Mouse (Mus musculus) CH12F3 (cell line): Measurements from ENCODE around the gene Naa80.

Experiments used
- in situ Hi-C: fragments of 300-500 bp; cut with MboI; formaldehyde crosslinking; loops from 2 replicates; pipeline ENCODE4 v1.14.3; 2020; ENCODE audit warnings: low sequenced_read_pairs

Naa80 gene

GRCm38 (mm10) chr9:107578587-107578986 lies at the start of gene Naa80:
Gene Naa80, plus strand, starts transcription at chr9:107578887.
- in situ Hi-C loops, result no loop called here

GRCm38 (mm10) chr9:107533791-107534407 lies 44.8 kb upstream of the Naa80 start, which contains the start of gene Tmem115:
Gene Tmem115, plus strand, starts transcription at chr9:107533945.
- in situ Hi-C loops, result no loop called here

GRCm38 (mm10) chr9:107534408-107535202 lies 44.1 kb upstream of the Naa80 start:
- in situ Hi-C loops, result no loop called here

- in situ Hi-C loops, result no loop called here
Observed at GRCm38 (mm10) chr9:107538231-107538630, 40.5 kb upstream of the Naa80 start.

- in situ Hi-C loops, result no loop called here
Observed at GRCm38 (mm10) chr9:107538711-107539110, 40.0 kb upstream of the Naa80 start.

GRCm38 (mm10) chr9:107539940-107540339 lies 38.7 kb upstream of the Naa80 start:
- in situ Hi-C loops, result no loop called here

GRCm38 (mm10) chr9:107540420-107540819 lies 38.3 kb upstream of the Naa80 start:
- in situ Hi-C loops, result no loop called here

GRCm38 (mm10) chr9:107541005-107541404 lies 37.7 kb upstream of the Naa80 start:
- in situ Hi-C loops, result no loop called here

- in situ Hi-C loops, result no loop called here
Observed at GRCm38 (mm10) chr9:107541474-107542351, 37.0 kb upstream of the Naa80 start, which contains the start of the genes Cyb561d2 and Nprl2. Gene Cyb561d2, minus strand, starts transcription at chr9:107542193. Gene Nprl2, plus strand, starts transcription at chr9:107542226.

GRCm38 (mm10) chr9:107542352-107542686 lies 36.4 kb upstream of the Naa80 start:
- in situ Hi-C loops, result no loop called here

- in situ Hi-C loops, result no loop called here
Observed at GRCm38 (mm10) chr9:107542721-107543120, 36.0 kb upstream of the Naa80 start.

- in situ Hi-C loops, result no loop called here
Observed at GRCm38 (mm10) chr9:107543299-107543698, 35.4 kb upstream of the Naa80 start.

- in situ Hi-C loops, result no loop called here
Observed at GRCm38 (mm10) chr9:107544196-107544700, 34.4 kb upstream of the Naa80 start.

- in situ Hi-C loops, result no loop called here
Observed at GRCm38 (mm10) chr9:107544729-107545128, 34.0 kb upstream of the Naa80 start.

GRCm38 (mm10) chr9:107545199-107545598 lies 33.5 kb upstream of the Naa80 start:
- in situ Hi-C loops, result no loop called here

- in situ Hi-C loops, result no loop called here
Observed at GRCm38 (mm10) chr9:107545602-107546001, 33.1 kb upstream of the Naa80 start.

- in situ Hi-C loops, result no loop called here
Observed at GRCm38 (mm10) chr9:107547026-107547425, 31.7 kb upstream of the Naa80 start, which contains the start of gene Zmynd10. Gene Zmynd10, plus strand, starts transcription at chr9:107547298.

- in situ Hi-C loops, result no loop called here
Observed at GRCm38 (mm10) chr9:107547957-107548356, 30.7 kb upstream of the Naa80 start.

- in situ Hi-C loops, result no loop called here
Observed at GRCm38 (mm10) chr9:107548820-107549219, 29.9 kb upstream of the Naa80 start.

- in situ Hi-C loops, result no loop called here
Observed at GRCm38 (mm10) chr9:107549297-107550074, 29.2 kb upstream of the Naa80 start.
